Mouse (Mus musculus) liver, embryonic 18 days (tissue): ENCODE measurements around the gene Slc35d3. TPM values are rescaled to one million over a fixed set of nuclear protein-coding genes. Genes with fewer than 3 reads are reported as not detected.

ENCODE experiments used
- polyA plus RNA-seq: library from polyadenylated mRNA; depleted of rRNA; stranded (reverse); fragments of >200 nt; gene quantifications from 2 replicates; pipeline ENCODE4 v1.2.3, GENCODE M21; 2012; rRNA removed

Slc35d3 gene
- polyA plus RNA-seq = 1.5 and 1.8 TPM in 2 replicates

DNA sequence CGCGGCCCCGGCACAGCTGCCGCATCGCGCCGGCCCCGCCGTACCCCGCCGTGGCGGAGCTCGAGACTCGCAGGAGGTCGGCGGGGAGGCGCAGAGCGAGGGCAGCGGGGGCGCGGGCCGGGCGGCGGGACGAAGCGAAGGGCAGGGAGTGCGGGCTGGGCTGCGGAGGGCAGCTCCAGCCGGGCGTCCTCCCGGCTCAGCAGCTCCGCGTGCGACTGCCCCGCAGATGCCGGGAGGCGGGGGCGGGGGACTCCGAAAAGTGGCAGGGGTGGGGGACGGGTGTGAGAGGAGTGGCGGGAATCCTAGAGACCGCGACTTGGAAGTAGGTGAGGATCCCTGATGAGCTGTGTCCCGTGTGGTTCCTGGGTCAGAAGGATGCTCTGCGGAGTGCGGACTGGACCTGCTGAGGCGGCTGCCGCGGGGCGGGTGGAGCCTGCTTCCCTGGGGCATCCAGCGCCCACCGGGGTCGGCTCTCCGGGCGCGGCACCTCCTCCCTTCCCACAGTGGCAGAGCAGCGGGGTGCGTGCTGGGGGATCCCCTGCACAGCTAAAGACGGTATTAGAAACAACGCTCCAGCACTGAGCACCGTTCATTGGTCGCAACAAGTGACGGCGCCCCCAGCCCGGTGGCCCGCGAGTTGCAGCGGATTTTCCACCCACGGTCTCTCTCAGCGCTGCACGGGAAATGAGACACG is at the start of gene Slc35d3:
Gene Slc35d3 (minus strand): TSS at position 462 of the 694 bp plus-strand sequence.

Other genes starting within 250 kb of the Slc35d3 start
- 0.01 TPM in 1 of 2 replicates, not detected in the other for gene Il22ra2, start 229.5 kb downstream of the Slc35d3 start, polyA plus RNA-seq
- 0.01 and 0.05 TPM in 2 replicates for gene Il20ra, start 138.9 kb downstream of the Slc35d3 start, polyA plus RNA-seq
- 23.5 and 25.4 TPM in 2 replicates for gene Pex7, start 56.2 kb upstream of the Slc35d3 start, polyA plus RNA-seq
- gene Map3k5, start 83.0 kb upstream of the Slc35d3 start, polyA plus RNA-seq = 2.0 and 2.2 TPM in 2 replicates